Mouse (Mus musculus) embryonic facial prominence, embryonic 12.5 days (tissue): Measurements from ENCODE around the gene Scamp5. TPM values are rescaled to one million over a fixed set of nuclear protein-coding genes. Genes with fewer than 3 reads are reported as not detected.

Experiments
- ATAC-seq: fragments of 200-750 bp; cut with Nextera tagmentation; 2 replicates; pipeline ENCODE4 v1.8.0; 2017; ENCODE audit not compliant: insufficient number of reproducible peaks, insufficient read depth, low FRiP score, low TSS enrichment
- H3K27ac ChIP-seq: fragments of 300-500 bp; sonication (generic); 2 replicates; pipeline ENCODE4 v1.5.1; 2016; ENCODE audit warnings: mild to moderate bottlenecking
- H3K27me3 ChIP-seq: fragments of 300-500 bp; sonication (generic); 2 replicates; pipeline ENCODE4 v1.6.1; 2016; ENCODE audit warnings: mild to moderate bottlenecking, moderate library complexity
- H3K36me3 ChIP-seq: fragments of 300-500 bp; sonication (generic); 2 replicates; pipeline ENCODE4 v1.6.1; 2016; ENCODE audit warnings: mild to moderate bottlenecking
- H3K4me1 ChIP-seq: fragments of 300-500 bp; sonication (generic); 2 replicates; pipeline ENCODE4 v1.6.1; 2016
- H3K4me2 ChIP-seq: fragments of 300-500 bp; sonication (generic); replicated peaks from 2 replicates; pipeline ENCODE4 v1.6.1; 2016; ENCODE audit warnings: mild to moderate bottlenecking, moderate library complexity
- H3K4me3 ChIP-seq: fragments of 300-500 bp; sonication (generic); 2 replicates; pipeline ENCODE4 v1.5.1; 2016; ENCODE audit warnings: mild to moderate bottlenecking
- H3K9ac ChIP-seq: fragments of 300-500 bp; sonication (generic); 2 replicates; pipeline ENCODE4 v1.6.1; 2016; ENCODE audit warnings: mild to moderate bottlenecking, moderate library complexity
- H3K9me3 ChIP-seq: fragments of 300-500 bp; sonication (generic); 2 replicates; pipeline ENCODE4 v1.6.1; 2016; ENCODE audit warnings: mild to moderate bottlenecking, moderate library complexity
- WGBS: fragments of 180-500 bp; shearing (Covaris S2); methylation state at CpG from one replicate; pipeline ENCODE4 v1.1.7; 2016; 5-methylcytosine and 5-hydroxymethylcytosine counted together
- polyA plus RNA-seq: library from polyadenylated mRNA; unstranded; fragments of >200 nt; fragmentation: Nextera tagmentation; extraction: Ambion mirVana; gene quantifications from 2 replicates; pipeline ENCODE4 v1.2.1, GENCODE M21; 2016

Scamp5 gene
- 15.6 and 16.1 TPM in 2 replicates for polyA plus RNA-seq

DNA sequence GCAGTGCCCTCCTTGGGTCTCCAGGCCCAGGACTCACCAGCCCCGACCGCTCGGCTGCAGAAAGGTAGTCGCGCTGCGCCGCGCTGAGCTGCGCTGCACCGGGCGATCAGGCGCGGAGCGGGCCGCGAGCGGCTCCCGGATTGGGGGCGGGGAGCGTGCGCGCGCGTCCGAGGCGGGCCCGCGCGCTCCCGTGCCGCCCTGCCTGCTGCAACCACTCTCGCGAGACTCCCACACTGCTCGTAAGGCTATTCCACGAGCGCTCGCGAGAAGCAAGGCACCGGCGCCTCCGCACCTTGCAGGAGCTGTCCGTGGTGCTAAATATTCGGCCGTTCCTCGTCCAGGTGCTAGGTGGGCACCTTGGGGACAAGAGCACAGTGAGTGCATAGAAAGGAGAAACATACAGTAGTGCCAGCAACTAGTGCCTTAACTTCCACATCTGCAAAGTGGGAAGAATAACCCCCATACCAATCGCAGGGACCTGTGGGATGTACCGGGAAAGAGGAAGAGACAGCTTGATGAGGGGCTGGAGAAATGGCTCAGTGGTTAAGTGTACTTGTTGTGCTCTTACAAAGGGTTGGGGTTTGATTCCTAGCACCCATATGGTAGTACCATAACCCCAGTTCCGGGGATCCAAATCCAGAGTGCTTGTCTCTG lies at the start of gene Scamp5:
TSS of gene Scamp5 (minus strand) at position 165 of the 654 bp plus-strand sequence.
- peak within 1 kb of the TSS; percentile 74 for H3K9ac ChIP-seq
- peak within 1 kb of the TSS; percentile 74 for H3K4me3 ChIP-seq
- H3K27me3 ChIP-seq = no peaks in the 10 kb centered on the region
- WGBS = 1% methylated on average over 48 of the region's 48 CpGs
- no peak within 1 kb of the TSS for H3K27ac ChIP-seq
- peaks cover 4% of the 10 kb centered on the region; the same call in 1 of the 2 replicates for H3K4me1 ChIP-seq
- peak; percentile 86 for ATAC-seq
- H3K4me2 ChIP-seq = peak within 1 kb of the TSS; percentile 89
- no peaks in the 10 kb centered on the region for H3K36me3 ChIP-seq
- H3K9me3 ChIP-seq = no peaks in the 10 kb centered on the region

DNA sequence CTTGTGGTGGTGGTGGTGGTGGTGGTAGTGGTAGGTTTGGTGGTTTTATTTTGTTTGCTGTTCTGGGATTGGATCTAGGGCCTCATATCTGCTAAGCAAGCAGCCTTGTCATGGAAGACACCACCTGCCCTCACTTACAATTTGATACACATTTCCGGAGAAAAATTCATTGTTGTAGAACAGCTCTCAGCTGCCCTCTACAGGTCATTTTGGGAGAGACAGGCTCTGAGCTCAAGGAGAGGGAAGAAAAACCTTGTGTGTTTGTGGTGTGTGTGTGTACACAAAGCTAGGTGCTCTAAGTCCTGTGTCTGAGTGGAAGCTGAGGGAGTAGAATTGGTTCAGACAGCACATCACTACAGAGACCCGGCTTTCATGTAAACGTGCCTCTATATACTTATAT lies 49.3 kb upstream of the Scamp5 start:
- 7% methylated on average over 3 of the region's 3 CpGs for WGBS
- ATAC-seq = no peak

GRCm38 (mm10) chr9:57510577-57510976 lies 42.7 kb upstream of the Scamp5 start:
- H3K27ac ChIP-seq = no peak overlapping the region
- H3K27me3 ChIP-seq = peaks cover 13% of the 10 kb centered on the region
- H3K9me3 ChIP-seq = no peaks in the 10 kb centered on the region
- H3K4me3 ChIP-seq = no peak overlapping the region
- H3K9ac ChIP-seq = no peak overlapping the region
- H3K4me2 ChIP-seq = no peak overlapping the region
- no peaks in the 10 kb centered on the region for H3K4me1 ChIP-seq
- H3K36me3 ChIP-seq = no peaks in the 10 kb centered on the region
- WGBS = 61% methylated on average over 2 of the region's 2 CpGs
- ATAC-seq = no peak

More for the DNA sequence above, 49.3 kb upstream of the Scamp5 start:
- Histone ChIP-seq H3K27me3 (no peaks in the 10 kb centered on the region), H3K9me3 (no peaks in the 10 kb centered on the region), H3K4me2 (no peak overlapping the region), H3K4me3 (no peak overlapping the region), H3K4me1 (peaks cover 5% of the 10 kb centered on the region), H3K36me3 (no peaks in the 10 kb centered on the region), H3K9ac (no peak overlapping the region), H3K27ac (no peak overlapping the region)

DNA sequence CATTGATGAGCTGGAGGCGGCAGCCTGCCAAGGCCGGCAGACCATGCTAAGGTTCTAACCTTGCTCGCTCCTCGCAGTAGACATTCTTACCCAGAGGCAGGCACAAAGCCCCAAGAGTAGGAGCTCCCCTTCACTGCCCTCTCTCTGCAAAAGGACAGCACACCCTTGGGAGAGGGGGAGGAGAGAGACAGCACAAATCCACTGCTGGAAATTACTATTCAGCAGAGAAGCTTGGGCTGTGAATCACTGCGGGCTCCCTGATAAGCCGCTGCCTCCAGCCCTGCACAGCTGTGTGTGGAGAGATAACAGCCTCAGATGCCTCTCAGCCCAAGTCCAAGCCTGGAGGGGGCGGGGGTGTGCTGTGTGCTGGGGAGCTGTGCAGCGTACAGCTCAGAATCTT lies 37.8 kb upstream of the Scamp5 start:
- no peak overlapping the region for H3K4me2 ChIP-seq
- no peaks in the 10 kb centered on the region for H3K36me3 ChIP-seq
- no peak overlapping the region for H3K4me3 ChIP-seq
- H3K27me3 ChIP-seq = peaks cover 62% of the 10 kb centered on the region
- no peak for ATAC-seq
- H3K27ac ChIP-seq = no peak overlapping the region
- peaks cover 28% of the 10 kb centered on the region for H3K4me1 ChIP-seq
- H3K9ac ChIP-seq = no peak overlapping the region
- 5% methylated on average over 8 of the region's 8 CpGs for whole genome bisulfite sequencing
- no peaks in the 10 kb centered on the region for H3K9me3 ChIP-seq

GRCm38 (mm10) chr9:57504891-57505290 lies 37.0 kb upstream of the Scamp5 start:
- Histone ChIP-seq H3K27ac (no peak overlapping the region), H3K27me3 (peaks cover 70% of the 10 kb centered on the region), H3K9me3 (no peaks in the 10 kb centered on the region), H3K36me3 (no peaks in the 10 kb centered on the region), H3K4me3 (no peak overlapping the region; the same call in 1 of the 2 replicates), H3K4me1 (peaks cover 28% of the 10 kb centered on the region), H3K9ac (no peak overlapping the region), H3K4me2 (peak overlapping the region; percentile 82; the same call in 1 of the 2 replicates)
- 46% methylated on average over 10 of the region's 10 CpGs for WGBS
- ATAC-seq = no peak

GRCm38 (mm10) chr9:57504381-57504700 lies 36.5 kb upstream of the Scamp5 start:
- 1% methylated on average over 34 of the region's 34 CpGs for WGBS
- H3K27ac ChIP-seq = no peak overlapping the region

DNA sequence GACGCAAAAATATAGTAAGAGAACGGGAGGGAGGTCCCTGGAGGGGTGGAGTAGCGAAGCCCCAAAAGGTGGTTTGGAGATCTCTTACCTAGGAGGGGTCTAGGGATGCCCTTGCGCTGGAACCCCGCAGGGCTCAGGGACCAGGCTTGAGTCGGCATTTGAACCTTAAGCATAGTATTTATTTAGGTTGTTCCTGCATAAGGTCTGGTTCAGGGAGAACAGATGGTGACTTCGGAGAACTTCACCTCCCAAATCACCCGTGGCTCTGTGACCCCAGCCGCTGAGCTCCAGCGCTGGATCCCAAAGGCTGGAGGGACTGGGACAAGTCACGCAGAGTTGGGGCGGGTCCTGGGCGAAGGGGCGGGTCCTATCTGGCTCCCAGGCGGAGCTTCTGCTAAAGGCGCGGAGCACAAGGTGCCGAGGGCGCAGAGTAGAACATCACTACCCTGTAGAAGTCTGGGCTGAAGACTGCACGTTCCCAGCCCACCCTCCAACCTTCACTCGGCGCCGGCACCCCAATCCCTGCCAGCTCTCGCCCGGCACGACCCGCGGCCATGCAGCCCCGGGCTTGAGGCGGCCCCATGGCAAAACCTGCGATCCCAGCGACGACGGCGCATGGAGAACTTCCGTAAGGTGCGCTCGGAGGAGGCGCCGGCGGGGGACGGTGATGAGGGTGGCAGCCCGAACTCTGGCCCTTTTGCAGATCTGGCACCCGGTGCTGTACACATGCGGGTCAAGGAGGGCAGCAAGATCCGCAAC lies 35.9 kb upstream of the Scamp5 start, which contains the start of gene Rpp25:
TSS of gene Rpp25 (plus strand) at position 405 of the 759 bp plus-strand sequence.
- H3K4me2 ChIP-seq = peak within 1 kb of the TSS; percentile 82
- no peaks in the 10 kb centered on the region for H3K9me3 ChIP-seq
- no peak within 1 kb of the TSS for H3K27ac ChIP-seq
- peak; percentile 82 for ATAC-seq
- peaks cover 28% of the 10 kb centered on the region for H3K4me1 ChIP-seq
- peak within 1 kb of the TSS; percentile 37 for H3K9ac ChIP-seq
- H3K36me3 ChIP-seq = no peaks in the 10 kb centered on the region
- peak within 1 kb of the TSS; percentile 42 for H3K4me3 ChIP-seq
- peaks cover 75% of the 10 kb centered on the region for H3K27me3 ChIP-seq
- under 1% methylated on average over 46 of the region's 46 CpGs for WGBS

More at GRCm38 (mm10) chr9:57504381-57504700, 36.5 kb upstream of the Scamp5 start:
- Histone ChIP-seq H3K27me3 (peaks cover 75% of the 10 kb centered on the region), H3K4me3 (peak overlapping the region; percentile 42), H3K4me2 (peak overlapping the region; percentile 82), H3K36me3 (no peaks in the 10 kb centered on the region), H3K9ac (peak overlapping the region; percentile 37), H3K9me3 (no peaks in the 10 kb centered on the region), H3K4me1 (peaks cover 28% of the 10 kb centered on the region)
- ATAC-seq = peak; percentile 59; the same call in 1 of the 2 replicates

DNA sequence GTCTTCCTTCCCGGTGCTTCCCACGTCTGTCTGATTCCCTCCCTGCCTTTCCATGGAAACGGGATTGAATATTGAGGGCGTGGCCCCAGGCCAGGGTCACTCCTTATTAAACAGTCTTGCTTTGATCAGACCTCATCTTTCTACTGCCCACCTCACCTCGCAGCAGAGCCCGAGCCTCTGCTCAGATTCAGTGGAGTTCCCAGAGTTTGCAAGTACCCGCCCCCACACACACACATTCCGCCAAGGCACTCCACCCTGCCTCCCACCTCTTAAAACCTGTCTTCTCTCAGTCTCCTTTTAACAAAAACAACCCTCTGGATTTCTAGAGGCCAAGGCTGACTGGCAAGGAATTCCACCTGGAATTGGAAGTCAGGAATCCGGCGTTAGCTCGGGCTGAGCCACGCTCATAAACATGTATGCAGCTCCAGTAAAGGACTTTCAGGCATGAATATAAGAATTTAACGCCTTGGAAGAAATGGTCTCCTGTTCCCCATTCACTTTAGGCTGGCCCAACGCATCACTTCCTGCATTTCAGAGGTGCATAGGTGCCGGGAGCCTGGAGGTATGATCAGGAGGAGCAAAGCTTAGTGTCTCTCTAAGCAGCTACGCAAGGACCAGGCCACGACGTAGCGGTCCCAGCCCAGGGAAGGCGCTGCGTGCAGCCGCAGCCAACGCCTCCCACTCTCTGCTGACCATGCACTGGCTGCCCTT lies 35.2 kb upstream of the Scamp5 start:
- H3K9ac ChIP-seq = no peak overlapping the region
- 2% methylated on average over 23 of the region's 23 CpGs for WGBS
- no peak for ATAC-seq
- H3K27ac ChIP-seq = no peak overlapping the region
- no peaks in the 10 kb centered on the region for H3K9me3 ChIP-seq
- H3K4me3 ChIP-seq = peak overlapping the region; percentile 42
- H3K4me1 ChIP-seq = peaks cover 28% of the 10 kb centered on the region
- H3K36me3 ChIP-seq = no peaks in the 10 kb centered on the region
- H3K4me2 ChIP-seq = peak overlapping the region; percentile 82
- peaks cover 78% of the 10 kb centered on the region for H3K27me3 ChIP-seq

- Histone ChIP-seq H3K4me3 (peak overlapping the region; percentile 13; the same call in 1 of the 2 replicates), H3K27ac (no peak overlapping the region), H3K4me1 (peaks cover 28% of the 10 kb centered on the region), H3K4me2 (peak overlapping the region; percentile 27), H3K9ac (no peak overlapping the region), H3K27me3 (peaks cover 78% of the 10 kb centered on the region), H3K36me3 (no peaks in the 10 kb centered on the region), H3K9me3 (no peaks in the 10 kb centered on the region)
- WGBS = under 1% methylated on average over 20 of the region's 20 CpGs
- no peak for ATAC-seq
Observed at GRCm38 (mm10) chr9:57501861-57502260, 34.0 kb upstream of the Scamp5 start.

- 8% methylated on average over 13 of the region's 13 CpGs for WGBS
- Histone ChIP-seq H3K4me1 (peaks cover 28% of the 10 kb centered on the region), H3K36me3 (no peaks in the 10 kb centered on the region), H3K4me2 (peak overlapping the region; percentile 27), H3K9me3 (no peaks in the 10 kb centered on the region), H3K4me3 (0 out of 2 replicates have a peak overlapping the region, but pooled peaks have one; percentile 13), H3K9ac (no peak overlapping the region), H3K27ac (no peak overlapping the region), H3K27me3 (peaks cover 74% of the 10 kb centered on the region)
- no peak for ATAC-seq
Observed at GRCm38 (mm10) chr9:57501452-57501851, 33.6 kb upstream of the Scamp5 start.

GRCm38 (mm10) chr9:57498536-57498935 lies 30.7 kb upstream of the Scamp5 start:
- WGBS = 53% methylated on average over 7 of the region's 7 CpGs
- Histone ChIP-seq H3K36me3 (no peaks in the 10 kb centered on the region), H3K9me3 (no peaks in the 10 kb centered on the region), H3K9ac (no peak overlapping the region), H3K4me2 (no peak overlapping the region), H3K27me3 (peaks cover 44% of the 10 kb centered on the region), H3K4me1 (peaks cover 18% of the 10 kb centered on the region), H3K27ac (no peak overlapping the region), H3K4me3 (no peak overlapping the region)
- ATAC-seq = no peak
